Mouse (Mus musculus): ENCODE results near the gene Gcc1.
A peak's percentile ranks its signal among the peaks of the same experiment; 100 is the strongest.

Gcc1 gene

DNA sequence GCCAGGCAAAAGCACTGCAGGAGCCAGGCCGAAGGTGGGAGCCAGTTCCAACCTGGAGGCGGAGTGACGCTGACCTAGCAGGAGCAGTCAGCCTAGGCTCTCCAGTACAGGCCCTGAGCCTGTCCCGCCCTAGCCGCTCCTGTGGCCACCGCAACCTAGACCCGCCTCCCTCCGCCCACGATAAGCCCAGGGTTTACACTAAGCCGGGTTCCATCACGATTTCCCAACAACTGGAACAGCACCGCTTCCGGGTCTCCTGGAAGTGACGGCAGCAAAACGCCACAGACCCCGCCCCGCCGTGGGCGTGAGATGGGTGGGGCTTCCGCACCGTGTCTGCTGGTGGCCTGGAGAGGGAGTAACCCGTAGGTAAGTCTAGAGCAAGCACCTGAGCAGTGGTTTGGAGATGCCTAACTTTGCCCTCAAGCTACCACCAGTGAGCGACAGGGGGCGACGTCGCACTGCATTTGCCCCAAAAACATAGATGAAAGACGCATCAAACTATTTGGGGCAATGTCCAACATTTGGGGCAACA, 6.7 kb downstream of the Gcc1 start:
- DNase-seq: peak; percentile 98

DNA sequence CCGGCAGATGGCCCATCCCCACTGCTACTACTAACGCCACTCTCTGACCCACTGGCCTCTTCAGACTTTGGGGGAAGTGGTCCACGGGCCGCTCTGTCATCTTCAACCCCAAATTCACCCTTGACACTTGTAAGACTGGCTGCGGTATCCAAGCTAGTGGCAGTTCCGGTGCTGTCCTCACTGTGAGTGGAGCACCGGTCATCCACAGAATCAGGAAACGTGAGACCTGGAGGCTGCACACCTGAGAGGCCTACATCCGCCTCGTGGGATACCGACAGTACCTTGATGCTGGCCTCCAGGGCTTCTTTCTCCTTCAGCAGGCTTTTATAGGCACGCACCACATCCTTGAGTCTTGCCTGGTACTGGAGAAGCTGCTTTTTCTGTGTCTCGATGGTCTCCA, 7.3 kb downstream of the Gcc1 start:
- no peak for DNase-seq

DNA sequence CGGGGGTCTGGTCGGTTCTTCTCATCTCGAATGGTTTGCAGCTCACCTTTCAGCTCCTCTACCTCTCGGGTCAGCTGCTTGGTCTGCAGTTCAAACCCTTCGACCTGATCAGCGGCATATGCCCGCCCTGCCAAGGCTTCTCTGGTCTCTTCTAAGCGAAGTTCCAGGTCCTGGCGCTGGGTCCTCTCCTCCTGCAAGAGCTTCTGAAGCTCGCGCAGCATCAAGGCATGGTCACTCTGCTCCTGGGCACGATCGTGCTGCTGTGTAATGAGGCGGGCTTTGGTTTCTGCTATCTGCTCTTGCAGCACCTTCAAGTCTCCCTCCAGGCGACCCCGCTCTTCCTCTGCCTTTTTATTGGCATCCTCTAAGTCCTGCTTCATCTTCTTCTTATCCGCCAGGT, 7.8 kb downstream of the Gcc1 start:
- DNase-seq: no peak

- DNase-seq: no peak
Measured at GRCm38 (mm10) chr6:28419673-28420072, 8.5 kb downstream of the Gcc1 start.

GRCm38 (mm10) chr6:28418449-28418848, 9.7 kb downstream of the Gcc1 start:
- DNase-seq: peak; percentile 67

DNA sequence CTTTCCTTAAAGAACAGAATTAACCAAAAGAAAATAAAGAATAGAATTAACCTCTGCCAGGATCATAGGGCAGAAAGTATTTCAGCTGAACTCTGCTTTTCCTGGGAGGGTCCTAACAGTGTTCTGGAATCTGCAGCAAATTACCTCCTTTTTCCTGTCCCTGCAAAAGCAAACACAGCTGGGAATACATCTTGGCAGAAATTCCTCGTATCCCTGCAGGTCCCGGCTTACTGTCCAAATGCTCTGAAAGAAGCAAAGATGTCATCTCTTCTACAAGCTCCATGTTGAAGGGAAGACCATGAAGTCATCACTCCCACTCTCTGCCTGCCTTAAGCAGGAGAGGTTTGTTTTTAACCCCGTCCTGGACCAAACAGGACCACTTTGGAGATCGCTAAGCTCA, 11.2 kb downstream of the Gcc1 start:
- DNase-seq: no peak

DNA sequence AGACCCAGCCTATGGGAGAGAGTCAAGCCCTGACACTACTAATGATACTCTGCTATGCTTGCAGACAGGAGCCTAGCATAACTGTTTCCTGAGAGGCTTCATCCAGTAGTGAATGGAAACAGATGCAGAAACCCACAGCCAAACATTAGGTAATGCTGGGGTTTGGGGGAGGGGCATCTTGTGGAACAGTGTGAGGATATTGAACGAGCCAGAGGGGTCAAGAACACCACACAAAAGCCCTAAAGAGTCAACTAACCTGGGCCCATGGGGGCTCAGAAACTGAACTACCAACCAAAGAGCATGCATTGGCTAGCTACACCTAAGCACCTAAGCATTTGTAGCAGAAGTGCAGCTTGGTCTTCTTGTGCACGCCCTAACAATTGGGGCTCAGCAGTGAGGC, 17.0 kb downstream of the Gcc1 start:
- no peak for DNase-seq

DNA sequence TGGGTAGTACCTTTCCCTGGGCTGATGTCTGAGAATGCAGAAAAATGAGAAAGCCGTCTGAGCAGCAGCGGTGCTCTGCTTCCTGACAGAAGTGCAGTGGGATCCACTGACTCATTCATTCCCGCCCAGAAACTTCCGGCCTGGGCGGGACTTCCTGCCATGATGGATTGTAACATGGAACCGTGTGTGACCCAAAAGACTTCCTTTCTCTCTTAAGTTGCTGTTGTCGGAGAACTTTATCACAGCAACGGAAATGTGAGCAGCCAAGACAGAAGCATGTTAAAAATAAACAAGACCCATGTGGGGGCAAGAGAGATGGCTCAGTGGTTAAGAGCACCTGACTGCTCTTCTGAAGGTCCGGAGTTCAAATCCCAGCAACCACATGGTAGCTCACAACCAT, 18.1 kb downstream of the Gcc1 start:
- DNase-seq: peak; percentile 56

DNA sequence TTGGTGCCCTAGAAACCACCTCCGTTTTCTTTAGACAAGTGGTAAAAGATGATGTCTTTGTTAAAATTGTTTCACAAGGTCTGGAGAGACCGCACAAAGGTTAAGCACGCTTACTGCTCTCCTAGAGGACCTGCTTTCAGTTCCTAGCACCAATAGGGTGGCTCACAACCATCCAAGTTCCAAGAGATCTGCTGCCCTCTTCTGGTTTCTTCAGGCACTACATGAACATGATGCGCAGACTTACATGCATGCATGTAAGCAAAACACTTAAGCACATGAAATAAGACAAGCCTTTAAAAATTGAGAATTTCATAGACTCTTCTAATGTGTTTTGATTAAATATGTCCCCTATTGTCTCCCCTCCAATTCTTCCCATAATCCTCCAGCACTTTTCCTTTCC, 28.4 kb downstream of the Gcc1 start:
- no peak for DNase-seq

DNA sequence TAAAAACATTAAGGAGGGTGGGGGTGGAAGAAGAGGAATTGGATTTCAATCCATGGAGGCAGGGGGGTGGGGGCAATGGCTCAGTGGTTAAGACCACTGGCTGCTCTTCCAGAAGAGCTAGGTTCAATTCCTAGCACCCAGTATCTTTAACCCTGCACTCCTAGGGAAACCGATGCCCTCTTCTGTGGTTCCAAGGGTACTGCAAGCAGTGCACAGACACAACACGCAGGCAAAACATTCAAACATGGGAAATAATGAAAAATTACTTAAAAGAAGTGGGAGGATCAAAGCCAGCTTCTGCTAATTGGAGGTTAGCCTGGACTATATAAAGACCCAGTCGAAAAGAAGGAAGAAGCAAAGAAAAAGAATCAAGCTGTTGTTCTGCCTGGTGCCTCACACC, 29.5 kb downstream of the Gcc1 start:
- no peak for DNase-seq

- DNase-seq: no peak
Measured at GRCm38 (mm10) chr6:28397681-28398203, 30.4 kb downstream of the Gcc1 start, which contains the start of gene Zfp800. Zfp800 (minus strand) TSS chr6:28398005.

DNA sequence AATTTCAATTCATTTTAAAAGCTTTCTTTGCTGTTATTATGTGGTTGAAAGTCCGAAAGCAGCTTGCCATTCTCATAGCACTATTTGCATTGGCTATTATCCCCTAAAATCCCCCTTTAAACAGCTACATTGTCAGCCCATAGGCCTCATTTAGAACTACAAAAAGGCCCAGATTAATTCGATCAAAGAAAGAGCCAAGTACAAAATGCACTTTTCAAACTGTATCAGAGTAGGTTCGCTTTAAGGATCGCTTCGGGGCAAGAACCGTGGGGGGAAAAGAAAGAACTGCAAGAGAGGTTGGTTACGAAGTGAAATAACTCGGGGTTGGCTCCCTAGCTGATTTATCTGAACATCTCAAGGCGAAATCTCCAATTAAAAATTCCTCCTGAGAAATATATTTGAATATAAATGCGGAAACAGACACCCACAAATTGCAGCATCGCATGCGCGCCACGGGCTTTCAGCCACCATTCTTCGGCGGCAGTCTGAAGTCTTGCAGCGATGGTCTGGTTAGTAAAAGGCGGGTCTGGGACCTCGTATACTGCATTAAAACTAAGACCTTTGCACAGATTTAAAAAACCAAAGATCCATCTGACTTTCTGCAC, 31.2 kb downstream of the Gcc1 start:
- no peak for DNase-seq

DNA sequence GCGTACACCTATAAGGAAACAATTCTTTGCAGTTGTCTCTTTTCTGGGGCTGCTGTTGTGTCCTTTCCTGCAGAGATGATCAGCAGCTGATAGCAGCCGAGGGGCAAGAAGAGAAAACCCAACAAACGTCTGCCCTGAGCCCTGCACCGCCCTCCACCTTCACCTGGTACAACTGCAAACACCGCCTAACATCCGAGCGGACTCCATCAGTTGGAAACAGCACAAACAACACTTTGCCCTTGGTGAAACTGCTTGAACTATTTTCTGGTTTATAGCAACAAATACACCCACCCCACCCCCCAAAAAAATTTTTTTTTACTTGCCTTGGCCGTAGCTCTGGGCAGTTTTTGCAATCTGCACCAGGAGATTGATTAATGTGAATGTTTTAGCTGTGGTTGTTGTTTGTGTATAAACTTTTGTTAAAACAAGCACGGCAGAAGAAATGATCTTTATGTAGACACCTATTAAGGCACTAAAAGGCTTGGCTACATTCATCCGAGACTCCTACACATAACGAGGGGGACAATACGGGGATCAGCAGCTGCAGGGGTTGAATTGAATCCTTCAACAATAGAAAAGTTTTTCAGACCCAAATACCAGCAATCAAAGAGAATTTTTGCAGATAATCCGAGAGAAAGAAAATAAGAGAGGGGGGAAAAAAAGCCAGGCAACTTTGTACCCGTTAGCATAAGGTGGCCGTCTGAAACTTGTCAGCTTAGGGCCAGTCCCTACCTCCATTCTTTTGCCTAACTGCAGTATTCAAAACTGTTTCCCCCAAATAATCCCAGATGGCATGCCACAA, 31.9 kb downstream of the Gcc1 start:
- DNase-seq: no peak

DNA sequence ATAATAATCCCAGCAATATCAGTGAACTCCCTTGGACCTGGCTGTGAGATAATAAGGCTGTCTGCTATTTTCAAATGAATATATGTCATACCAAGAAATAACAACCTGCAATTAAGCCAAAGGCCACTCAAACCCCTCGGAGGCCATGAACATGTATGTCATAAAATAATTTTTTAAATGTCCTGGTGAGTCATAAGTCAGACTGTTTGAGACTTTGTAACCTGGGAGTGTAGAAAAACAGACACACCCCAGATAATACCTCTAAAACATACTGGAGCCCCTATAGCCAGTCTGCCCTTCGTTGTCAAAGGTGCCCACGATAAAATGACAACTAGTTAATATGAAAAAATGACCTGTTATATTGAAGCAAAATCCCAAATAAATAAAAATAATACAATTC, 39.2 kb downstream of the Gcc1 start:
- no peak for DNase-seq

GRCm38 (mm10) chr6:28385169-28385568, 43.0 kb downstream of the Gcc1 start:
- DNase-seq: no peak

GRCm38 (mm10) chr6:28381983-28382382, 46.2 kb downstream of the Gcc1 start:
- DNase-seq: no peak

- DNase-seq: no peak
Measured at GRCm38 (mm10) chr6:28369966-28370683, 58.1 kb downstream of the Gcc1 start.

DNA sequence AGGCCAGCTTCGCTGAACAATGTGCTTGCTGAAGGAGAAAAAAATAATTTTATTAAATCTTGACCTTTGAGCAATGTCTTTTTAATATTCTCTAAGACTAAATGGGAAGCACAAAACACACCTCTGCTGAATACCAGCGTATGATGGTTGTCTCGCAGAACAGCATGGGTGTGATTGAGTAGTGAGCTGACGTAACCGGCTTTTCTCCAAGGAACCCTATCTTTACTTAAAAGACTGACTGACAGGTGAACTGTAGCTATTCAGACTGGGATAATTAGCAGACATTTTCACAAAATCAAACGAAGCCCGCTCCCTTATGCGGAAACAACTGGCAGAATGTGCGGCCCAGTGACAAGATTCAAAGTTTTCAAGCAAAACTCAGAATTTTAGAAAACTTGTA, 60.6 kb downstream of the Gcc1 start:
- DNase-seq: no peak
